Mouse (Mus musculus): ENCODE measurements around the gene Lamc2. TPM values are rescaled to one million over a fixed set of nuclear protein-coding genes. Genes with fewer than 3 reads are reported as not detected.

Gene Lamc2
- polyA plus RNA-seq, 1 experiment from 2014 or later = 12.7 TPM

- Histone ChIP-seq H3K27ac (no peak overlapping the region), H3K4me2 (no peak overlapping the region), H3K4me1 (no peaks in the 10 kb centered on the region), H3K9me3 (no peaks in the 10 kb centered on the region), H3K27me3 (no peaks in the 10 kb centered on the region), H3K36me3 (no peaks in the 10 kb centered on the region), H3K9ac (no peak overlapping the region), H3K4me3 (no peak overlapping the region)
- no peak for ATAC-seq (ENCODE audit: insufficient number of reproducible peaks, insufficient read depth, low FRiP score, low TSS enrichment, low read depth)
- 84% methylated on average over 2 of the region's 2 CpGs for WGBS
Measured at GRCm38 (mm10) chr1:153210198-153210597, 24.0 kb upstream of the Lamc2 start.

DNA sequence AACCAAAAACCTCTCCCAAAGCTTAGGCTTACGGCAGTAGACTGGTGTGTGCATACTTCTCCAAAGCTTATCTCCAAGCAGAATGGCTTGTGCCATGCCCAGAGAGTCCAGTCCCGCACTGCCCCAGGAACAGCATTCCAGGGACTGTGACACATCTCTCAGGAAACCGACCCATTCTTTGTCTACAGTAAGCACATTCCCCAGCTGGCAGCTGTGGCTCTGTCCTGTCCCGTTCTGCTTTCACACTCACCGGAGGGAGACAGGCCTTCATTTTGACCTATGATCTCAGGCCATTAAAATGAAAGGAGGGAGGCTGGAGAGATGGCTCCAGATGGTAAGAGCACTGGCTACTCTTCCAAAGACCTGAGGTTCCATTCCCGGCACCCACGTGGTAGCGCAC, 15.9 kb upstream of the Lamc2 start:
- WGBS = 57% methylated on average over 8 of the region's 8 CpGs
- H3K27me3 ChIP-seq = no peaks in the 10 kb centered on the region
- H3K36me3 ChIP-seq = no peaks in the 10 kb centered on the region
- H3K4me1 ChIP-seq = peaks cover 20% of the 10 kb centered on the region
- H3K27ac ChIP-seq = no peak overlapping the region
- ATAC-seq (ENCODE audit: insufficient number of reproducible peaks, insufficient read depth, low FRiP score, low TSS enrichment, low read depth) = no peak
- H3K9ac ChIP-seq = peak overlapping the region; percentile 27; the same call in 1 of the 2 replicates
- H3K9me3 ChIP-seq = no peaks in the 10 kb centered on the region
- H3K4me2 ChIP-seq = no peak overlapping the region
- no peak overlapping the region for H3K4me3 ChIP-seq

DNA sequence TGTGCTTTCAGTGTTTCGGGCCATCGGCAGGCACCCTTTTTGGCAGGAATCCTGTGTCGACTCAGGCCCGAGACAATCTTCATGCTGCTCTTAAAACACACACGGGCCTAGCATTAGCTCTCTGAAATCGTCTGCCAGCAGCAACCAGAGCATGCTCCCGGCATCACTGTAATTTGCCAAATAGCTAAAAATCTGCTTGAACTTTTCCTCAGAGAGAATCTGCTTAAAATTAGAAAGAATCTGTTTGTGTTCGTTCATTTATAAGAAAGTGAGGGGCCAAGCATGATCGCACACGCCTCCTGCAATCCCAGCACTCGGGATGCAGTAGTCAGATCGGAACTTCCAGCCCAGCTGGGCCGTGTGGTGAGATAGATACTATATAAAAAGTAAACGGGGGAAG, 15.2 kb upstream of the Lamc2 start:
- peak overlapping the region; percentile 57; the same call in 1 of the 2 replicates for H3K27ac ChIP-seq
- ATAC-seq (ENCODE audit: insufficient number of reproducible peaks, insufficient read depth, low FRiP score, low TSS enrichment, low read depth) = no peak
- WGBS = 32% methylated on average over 14 of the region's 14 CpGs

GRCm38 (mm10) chr1:153197316-153197850, 11.1 kb upstream of the Lamc2 start:
- no peak overlapping the region for H3K4me2 ChIP-seq
- ATAC-seq (ENCODE audit: insufficient number of reproducible peaks, insufficient read depth, low FRiP score, low TSS enrichment, low read depth) = no peak
- H3K4me1 ChIP-seq = peaks cover 27% of the 10 kb centered on the region
- 80% methylated on average over 3 of the region's 3 CpGs for WGBS
- H3K9ac ChIP-seq = no peak overlapping the region
- H3K4me3 ChIP-seq = no peak overlapping the region
- H3K27me3 ChIP-seq = no peaks in the 10 kb centered on the region
- no peaks in the 10 kb centered on the region for H3K36me3 ChIP-seq
- H3K9me3 ChIP-seq = no peaks in the 10 kb centered on the region
- H3K27ac ChIP-seq = no peak overlapping the region

More for the DNA sequence above, 15.2 kb upstream of the Lamc2 start:
- Histone ChIP-seq H3K4me3 (no peak overlapping the region), H3K4me2 (no peak overlapping the region), H3K27me3 (no peaks in the 10 kb centered on the region), H3K4me1 (peaks cover 20% of the 10 kb centered on the region), H3K9me3 (no peaks in the 10 kb centered on the region), H3K36me3 (no peaks in the 10 kb centered on the region), H3K9ac (no peak overlapping the region)

GRCm38 (mm10) chr1:153192945-153193344, 6.7 kb upstream of the Lamc2 start:
- Histone ChIP-seq H3K9me3 (no peaks in the 10 kb centered on the region), H3K27me3 (peaks cover 8% of the 10 kb centered on the region), H3K4me2 (no peak overlapping the region), H3K36me3 (no peaks in the 10 kb centered on the region), H3K27ac (no peak overlapping the region), H3K4me3 (no peak overlapping the region), H3K4me1 (peaks cover 21% of the 10 kb centered on the region), H3K9ac (no peak overlapping the region)
- no peak for ATAC-seq (ENCODE audit: insufficient number of reproducible peaks, insufficient read depth, low FRiP score, low TSS enrichment, low read depth)
- 90% methylated on average over 6 of the region's 6 CpGs for WGBS

GRCm38 (mm10) chr1:153192379-153192778, 6.1 kb upstream of the Lamc2 start:
- Histone ChIP-seq H3K9me3 (no peaks in the 10 kb centered on the region), H3K4me3 (no peak overlapping the region), H3K36me3 (no peaks in the 10 kb centered on the region), H3K4me2 (peak overlapping the region; percentile 40; the same call in 1 of the 2 replicates), H3K27me3 (peaks cover 12% of the 10 kb centered on the region), H3K4me1 (peaks cover 21% of the 10 kb centered on the region), H3K27ac (peak overlapping the region; percentile 66), H3K9ac (no peak overlapping the region)
- ATAC-seq (ENCODE audit: insufficient number of reproducible peaks, insufficient read depth, low FRiP score, low TSS enrichment, low read depth) = no peak
- 73% methylated on average over 4 of the region's 4 CpGs for WGBS

- H3K9ac ChIP-seq = no peak overlapping the region
- no peaks in the 10 kb centered on the region for H3K36me3 ChIP-seq
- no peak overlapping the region for H3K4me3 ChIP-seq
- H3K4me1 ChIP-seq = peaks cover 21% of the 10 kb centered on the region
- no peaks in the 10 kb centered on the region for H3K9me3 ChIP-seq
- peak overlapping the region; percentile 66; the same call in 1 of the 2 replicates for H3K27ac ChIP-seq
- peak overlapping the region; percentile 40 for H3K4me2 ChIP-seq
- ATAC-seq (ENCODE audit: insufficient number of reproducible peaks, insufficient read depth, low FRiP score, low TSS enrichment, low read depth) = 0 out of 2 replicates have a peak, but pooled peaks have one; percentile 17
- H3K27me3 ChIP-seq = peaks cover 16% of the 10 kb centered on the region
- WGBS = 5% methylated on average over 5 of the region's 5 CpGs
Measured at GRCm38 (mm10) chr1:153191943-153192329, 5.7 kb upstream of the Lamc2 start.

DNA sequence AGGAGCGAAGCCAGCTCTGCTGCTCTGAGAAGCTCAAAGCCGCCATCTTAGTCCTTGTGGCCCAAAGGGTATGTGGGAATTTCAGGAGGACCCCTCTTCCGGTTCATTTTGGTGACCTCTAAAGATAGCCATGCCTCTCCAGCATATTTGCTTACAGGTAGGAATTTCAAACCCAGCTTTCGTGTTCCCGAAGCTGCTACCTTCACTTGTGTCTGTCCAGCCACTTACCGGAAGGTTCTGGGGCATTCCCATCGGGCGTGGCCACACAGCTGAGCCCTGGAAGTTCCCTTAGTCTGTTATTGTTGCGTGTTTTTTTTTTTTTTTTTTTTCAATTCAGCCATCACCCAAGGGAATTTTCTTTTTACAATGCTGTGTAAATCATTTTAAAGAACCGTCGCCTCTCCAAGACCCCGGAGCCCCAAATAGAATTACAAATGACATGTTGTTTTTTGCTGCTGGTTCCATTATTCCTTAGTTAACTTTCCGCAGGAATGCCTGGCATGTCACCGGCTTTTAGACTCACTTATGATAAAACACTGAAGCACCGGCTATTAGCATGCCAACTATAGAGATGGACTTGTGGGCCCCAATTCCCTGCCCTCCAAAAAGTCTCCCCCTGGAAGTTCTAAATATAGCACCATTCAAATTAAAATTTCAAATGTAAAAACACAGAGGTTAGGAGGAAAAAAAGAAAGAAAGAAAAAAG, 5.1 kb upstream of the Lamc2 start:
- H3K27ac ChIP-seq = peak overlapping the region; percentile 66
- H3K4me1 ChIP-seq = peaks cover 22% of the 10 kb centered on the region
- 54% methylated on average over 15 of the region's 15 CpGs for WGBS
- no peak overlapping the region for H3K4me3 ChIP-seq
- no peak overlapping the region for H3K9ac ChIP-seq
- ATAC-seq (ENCODE audit: insufficient number of reproducible peaks, insufficient read depth, low FRiP score, low TSS enrichment, low read depth) = no peak
- no peaks in the 10 kb centered on the region for H3K9me3 ChIP-seq
- peak overlapping the region; percentile 40 for H3K4me2 ChIP-seq
- H3K27me3 ChIP-seq = peaks cover 22% of the 10 kb centered on the region
- H3K36me3 ChIP-seq = no peaks in the 10 kb centered on the region

- 83% methylated on average over 3 of the region's 3 CpGs for WGBS
- H3K4me1 ChIP-seq = peaks cover 31% of the 10 kb centered on the region
- no peak overlapping the region for H3K4me3 ChIP-seq
- H3K9me3 ChIP-seq = no peaks in the 10 kb centered on the region
- H3K27ac ChIP-seq = no peak overlapping the region
- H3K9ac ChIP-seq = no peak overlapping the region
- ATAC-seq (ENCODE audit: insufficient number of reproducible peaks, insufficient read depth, low FRiP score, low TSS enrichment, low read depth) = no peak
- no peak overlapping the region for H3K4me2 ChIP-seq
- no peaks in the 10 kb centered on the region for H3K36me3 ChIP-seq
- H3K27me3 ChIP-seq = peaks cover 52% of the 10 kb centered on the region
Measured at GRCm38 (mm10) chr1:153188081-153188480, 1.8 kb upstream of the Lamc2 start.

GRCm38 (mm10) chr1:153180586-153181289, 5.5 kb downstream of the Lamc2 start:
- Histone ChIP-seq H3K27ac (peak overlapping the region; percentile 55; the same call in 1 of the 2 replicates), H3K4me2 (no peak overlapping the region), H3K4me3 (no peak overlapping the region), H3K4me1 (peaks cover 18% of the 10 kb centered on the region), H3K27me3 (peaks cover 30% of the 10 kb centered on the region), H3K9me3 (no peaks in the 10 kb centered on the region), H3K36me3 (no peaks in the 10 kb centered on the region), H3K9ac (no peak overlapping the region)
- no peak for ATAC-seq (ENCODE audit: insufficient number of reproducible peaks, insufficient read depth, low FRiP score, low TSS enrichment, low read depth)
- 31% methylated on average over 9 of the region's 9 CpGs for WGBS

DNA sequence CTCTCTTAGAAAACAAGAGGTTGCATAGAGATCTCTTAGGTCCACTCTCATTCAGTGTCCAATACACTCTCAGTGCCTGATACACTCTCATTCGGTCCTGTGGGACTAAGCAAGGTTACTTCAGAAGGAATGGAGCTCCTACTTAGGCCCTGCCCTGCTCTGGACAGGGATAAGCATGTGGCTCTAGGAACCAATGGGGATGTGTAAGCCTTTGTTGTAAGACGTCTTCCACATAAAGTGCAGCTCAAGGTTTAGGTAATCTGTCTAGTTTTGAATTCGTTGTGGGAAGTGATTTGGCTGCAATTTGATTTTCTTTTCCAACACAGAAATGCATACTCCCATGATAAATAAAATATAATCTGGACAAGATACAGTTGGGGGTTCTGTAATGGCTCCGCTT, 6.1 kb downstream of the Lamc2 start:
- Histone ChIP-seq H3K4me1 (peaks cover 12% of the 10 kb centered on the region), H3K27me3 (peaks cover 24% of the 10 kb centered on the region), H3K4me3 (no peak overlapping the region), H3K36me3 (no peaks in the 10 kb centered on the region), H3K27ac (peak overlapping the region; percentile 55; the same call in 1 of the 2 replicates), H3K9me3 (no peaks in the 10 kb centered on the region), H3K4me2 (no peak overlapping the region), H3K9ac (no peak overlapping the region)
- 71% methylated on average over 4 of the region's 4 CpGs for WGBS
- ATAC-seq (ENCODE audit: insufficient number of reproducible peaks, insufficient read depth, low FRiP score, low TSS enrichment, low read depth) = no peak

- Histone ChIP-seq H3K4me3 (no peak overlapping the region), H3K36me3 (no peaks in the 10 kb centered on the region), H3K9ac (no peak overlapping the region), H3K4me1 (peaks cover 24% of the 10 kb centered on the region), H3K4me2 (no peak overlapping the region), H3K27ac (no peak overlapping the region), H3K27me3 (no peaks in the 10 kb centered on the region), H3K9me3 (no peaks in the 10 kb centered on the region)
- WGBS = 59% methylated on average over 12 of the region's 12 CpGs
- no peak for ATAC-seq (ENCODE audit: insufficient number of reproducible peaks, insufficient read depth, low FRiP score, low TSS enrichment, low read depth)
Measured at GRCm38 (mm10) chr1:153174801-153175200, 11.4 kb downstream of the Lamc2 start.

Data from embryonic facial prominence, embryonic 13.5 days (tissue).